Mouse (Mus musculus): Measurements from ENCODE around the gene 3110009E18Rik. TPM values are rescaled to one million over a fixed set of nuclear protein-coding genes. Genes with fewer than 3 reads are reported as not detected.
A peak's percentile ranks its signal among the peaks of the same experiment; 100 is the strongest.

The 3110009E18Rik gene
- 1 to 10 TPM; 5.7 to 7.3 TPM for total RNA-seq (2021)
- long read RNA-seq, experiment 1, partial matches to known transcripts = 0 of 2 reads
- long read RNA-seq, experiment 1, other reads (novel, unspliced or antisense) = 1 of 2 reads
- long read RNA-seq, experiment 2 = 0 reads

DNA sequence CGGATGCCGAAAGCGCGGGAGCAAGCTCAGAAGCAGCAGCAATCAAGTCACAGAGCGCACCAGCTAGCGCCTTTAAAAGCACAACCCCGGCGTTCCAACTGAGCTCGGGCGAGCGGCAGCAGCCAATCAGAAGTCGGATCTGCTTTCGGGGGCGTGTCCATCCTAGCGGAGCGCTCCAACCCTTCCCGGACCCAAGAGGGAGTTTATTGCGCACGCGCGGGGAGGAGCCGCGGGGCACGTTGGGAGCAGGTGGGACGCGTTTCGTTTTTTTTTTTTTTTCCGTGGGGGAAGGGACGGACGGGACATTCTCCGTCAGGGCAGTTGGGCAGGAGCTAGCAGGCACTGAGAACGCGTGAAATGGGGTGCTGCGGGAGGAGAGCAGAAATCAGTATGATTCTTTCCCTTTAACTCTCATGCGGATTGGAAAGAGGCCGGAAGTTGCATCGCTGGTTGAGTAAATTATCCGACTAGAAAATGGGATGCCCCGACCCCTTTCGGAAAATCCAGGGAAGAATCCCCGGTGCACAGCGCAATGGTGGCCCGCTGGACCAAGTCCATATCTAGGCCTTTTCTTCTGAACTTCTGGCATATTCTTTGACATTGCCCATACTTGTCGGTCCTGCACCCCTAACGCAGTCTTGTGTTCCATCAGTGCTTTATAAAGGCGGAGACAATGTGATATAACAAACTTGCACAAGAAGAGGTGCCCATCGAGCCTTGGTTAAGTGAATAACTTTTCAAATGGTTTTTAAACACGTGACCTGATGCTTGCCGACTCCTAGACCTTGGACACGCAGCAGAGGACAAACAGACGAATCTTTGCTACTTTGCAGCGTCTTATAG is at the start of gene 3110009E18Rik, which contains the start of gene Dbi:
Gene 3110009E18Rik, plus strand, starts transcription at position 219 of the 843 bp plus-strand sequence.
Gene Dbi, minus strand, starts transcription at position 110 of the 843 bp plus-strand sequence.
- peak; percentile 97 for DNase-seq

DNA sequence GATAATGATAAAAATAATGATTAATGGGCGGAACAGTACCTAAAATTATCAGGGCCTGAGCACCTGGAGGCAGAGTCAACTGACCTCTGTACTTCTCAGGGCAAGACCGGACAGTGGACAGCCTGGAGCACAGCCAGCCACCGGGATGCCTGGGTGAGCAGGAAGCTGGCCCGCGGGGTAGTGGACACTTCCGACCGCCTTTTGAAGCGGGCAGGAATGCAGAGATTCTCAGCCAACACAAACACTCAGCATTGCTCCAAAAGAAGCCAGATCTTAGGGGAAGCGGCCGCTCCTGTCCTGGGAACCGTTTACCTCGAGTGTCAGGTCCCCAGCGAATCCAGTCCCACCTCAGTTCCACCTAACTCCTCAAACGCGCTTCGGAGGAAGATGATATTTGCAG is 48.1 kb upstream of the 3110009E18Rik start:
- peak; percentile 57 for DNase-seq

DNA sequence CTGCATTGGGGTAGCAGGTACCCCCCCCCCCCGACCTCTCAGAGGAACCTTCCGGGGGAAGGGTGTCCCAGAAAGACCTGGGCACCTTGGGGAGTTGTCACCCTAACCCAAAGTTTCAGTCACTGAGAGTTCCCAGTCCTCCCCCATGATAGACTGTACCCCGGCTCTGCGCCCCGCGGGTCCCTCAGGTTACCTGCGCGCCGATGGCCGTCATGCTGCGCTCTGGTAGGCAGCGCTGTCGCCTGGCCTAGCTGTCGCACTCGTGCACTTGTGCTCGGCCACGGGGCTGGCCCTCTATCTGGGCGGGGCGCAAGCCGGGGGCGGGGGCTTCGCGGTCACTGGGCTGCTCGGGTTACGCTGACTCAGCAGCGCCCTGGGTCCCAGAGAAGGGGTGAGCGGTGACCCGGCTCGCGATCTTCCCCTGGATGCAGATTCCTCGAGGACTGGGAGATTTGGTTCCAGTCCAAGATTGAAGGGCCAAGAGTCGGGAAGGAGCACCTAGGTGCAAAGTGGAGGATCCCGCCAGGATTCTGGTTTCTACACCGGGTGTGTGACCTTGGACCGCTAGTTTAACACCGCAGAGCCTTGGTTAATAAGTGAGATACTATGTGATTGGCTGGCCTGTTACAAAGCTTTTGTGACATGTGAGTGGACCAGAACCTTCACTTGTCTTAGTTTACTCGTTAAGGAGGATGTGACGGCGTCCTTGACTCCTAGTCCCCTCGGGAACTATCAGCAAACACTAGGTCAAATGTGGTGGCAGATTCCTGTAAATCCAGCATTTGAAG is 47.3 kb upstream of the 3110009E18Rik start, which contains the start of gene Tmem37:
Gene Tmem37, minus strand, starts transcription at position 556 of the 788 bp plus-strand sequence.
- peak; percentile 69 for DNase-seq

DNA sequence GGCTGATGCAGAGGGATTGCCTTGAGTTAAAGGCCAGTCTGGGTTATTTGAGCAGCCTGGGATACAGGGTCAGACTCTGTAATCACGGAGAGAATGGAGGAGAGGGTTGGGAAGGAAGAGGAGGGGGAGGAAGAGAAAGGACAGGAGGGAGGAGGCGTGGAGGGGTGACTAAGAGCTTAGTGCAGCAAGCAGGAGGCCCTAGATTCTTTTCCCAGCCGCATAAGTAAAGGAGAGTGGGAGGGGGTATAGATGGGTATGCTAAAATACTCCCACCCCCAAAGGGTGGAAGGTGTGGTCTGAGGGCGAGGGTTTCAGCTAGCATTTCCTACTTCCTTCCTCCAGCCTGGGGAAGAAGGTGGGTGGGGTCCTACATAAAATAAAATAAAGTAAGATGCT is 46.7 kb upstream of the 3110009E18Rik start:
- DNase-seq = no peak

DNA sequence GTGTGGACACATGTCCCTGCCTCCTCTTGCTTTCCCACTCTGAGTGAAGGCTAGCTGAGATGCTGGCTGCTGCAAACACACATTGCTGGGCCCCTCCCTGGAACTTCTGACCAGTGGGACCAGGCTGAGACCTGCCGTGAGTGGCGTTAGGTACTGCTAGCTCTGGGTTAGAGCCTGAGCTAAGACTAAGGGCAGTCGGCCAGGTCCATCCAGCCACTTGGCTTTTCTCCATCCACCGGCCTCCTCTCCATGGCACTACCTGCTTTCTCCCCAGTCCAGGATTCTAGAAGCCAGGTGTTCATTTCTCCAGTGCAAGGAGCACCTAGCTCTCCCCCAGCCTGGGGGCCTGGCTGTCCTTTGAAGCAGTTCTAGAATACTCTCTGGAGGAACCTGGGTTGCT is 46.1 kb upstream of the 3110009E18Rik start:
- no peak for DNase-seq

DNA sequence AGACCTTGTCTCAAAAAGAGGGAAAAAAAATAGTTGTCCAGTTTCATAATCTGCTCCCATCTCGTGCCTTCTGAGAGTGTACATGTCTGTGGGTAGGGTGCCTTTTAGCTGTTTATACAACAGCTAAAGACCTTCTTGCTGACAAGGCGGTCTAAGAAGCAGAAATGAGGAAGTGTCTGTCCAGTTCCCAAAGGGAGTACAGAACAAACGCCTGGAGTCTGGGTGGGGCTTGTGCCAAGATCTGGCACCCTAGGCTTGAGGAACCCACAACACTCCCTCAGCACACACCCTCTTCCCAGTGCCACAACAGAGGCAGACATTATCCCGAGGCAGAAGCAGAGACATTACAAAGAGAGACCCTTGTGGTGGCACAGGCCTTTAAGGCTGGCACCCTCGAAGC is 45.5 kb upstream of the 3110009E18Rik start:
- no peak for DNase-seq

DNA sequence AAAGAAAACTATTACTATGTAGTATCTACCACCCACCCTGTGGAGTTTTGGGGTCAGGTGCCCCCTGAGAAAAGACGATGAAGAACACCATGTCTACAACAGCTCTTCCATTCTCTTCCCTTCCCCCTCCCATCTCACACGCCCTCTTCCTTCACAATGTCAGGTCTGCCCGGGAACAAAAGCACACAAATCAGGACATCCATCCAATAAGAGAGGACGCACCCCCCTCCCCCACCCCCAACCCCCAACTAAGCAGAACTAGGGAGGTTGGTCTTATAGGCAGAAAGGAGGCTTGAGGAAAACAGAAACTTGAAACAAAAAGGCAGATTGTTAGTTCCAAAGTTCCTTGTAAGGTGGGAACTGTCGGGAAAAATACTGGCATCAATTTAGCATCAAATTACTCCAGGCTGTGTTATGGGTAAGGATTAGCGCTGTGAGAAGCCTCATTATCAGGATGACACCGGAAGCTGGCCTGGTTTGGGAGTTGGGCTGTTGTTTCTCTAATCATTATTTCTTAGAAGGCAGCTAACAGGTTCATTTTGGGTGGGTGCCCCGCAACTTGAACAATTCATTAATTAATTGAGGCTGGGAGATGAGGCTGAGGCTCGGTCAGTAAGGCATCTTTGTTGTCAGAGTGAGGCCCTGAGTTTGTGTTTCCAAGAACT is 43.1 kb upstream of the 3110009E18Rik start:
- DNase-seq = no peak

DNA sequence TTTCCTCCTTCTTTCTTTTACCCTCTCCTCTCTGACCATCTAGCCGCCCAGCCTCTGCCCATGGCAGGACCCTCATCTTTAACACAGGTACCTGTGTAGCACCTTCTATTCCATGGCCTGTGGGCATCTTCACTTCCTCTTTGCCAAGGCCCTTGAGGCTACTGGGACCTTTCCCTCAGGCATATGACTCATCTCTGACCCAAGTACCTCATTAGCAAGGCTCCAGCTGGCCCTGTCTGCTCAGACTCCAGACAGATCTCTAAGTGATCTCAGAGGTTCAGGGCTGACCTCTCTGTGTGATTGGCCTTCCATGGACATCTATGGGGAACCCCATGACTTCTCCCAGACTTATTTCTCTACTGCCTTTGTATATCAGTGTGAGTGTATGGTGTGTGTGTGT is 40.4 kb upstream of the 3110009E18Rik start:
- no peak for DNase-seq

DNA sequence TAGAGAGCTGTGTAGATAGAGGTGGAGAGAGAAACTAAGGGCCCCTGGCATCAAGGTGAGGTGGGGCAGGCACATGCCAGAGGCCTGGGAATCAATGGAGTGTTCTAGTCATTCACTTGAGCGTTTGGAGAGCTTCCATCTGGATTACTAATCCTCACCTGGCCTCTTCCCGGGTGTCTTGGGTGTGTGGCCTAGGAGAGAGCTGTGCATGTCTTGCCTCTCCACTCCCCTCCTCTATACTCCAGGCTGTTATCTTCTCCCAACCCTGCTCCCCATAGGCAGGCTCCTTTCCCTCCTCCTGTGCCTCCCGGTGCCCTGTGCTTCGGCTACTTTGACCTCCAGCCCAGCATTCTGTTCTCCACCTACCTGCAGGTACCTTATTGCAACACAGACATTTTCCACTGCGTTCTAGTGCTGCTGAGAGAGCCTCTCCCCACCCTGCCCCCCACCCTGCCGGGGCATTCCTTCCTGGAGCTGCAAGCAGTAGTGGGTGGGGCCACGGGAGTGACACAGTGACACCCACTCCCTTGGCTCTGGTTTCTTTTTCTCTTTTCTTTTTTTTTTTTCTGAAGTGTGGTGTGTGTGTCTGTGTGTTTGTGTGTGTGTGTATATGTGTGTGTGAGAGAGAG is 37.9 kb upstream of the 3110009E18Rik start:
- DNase-seq = no peak

DNA sequence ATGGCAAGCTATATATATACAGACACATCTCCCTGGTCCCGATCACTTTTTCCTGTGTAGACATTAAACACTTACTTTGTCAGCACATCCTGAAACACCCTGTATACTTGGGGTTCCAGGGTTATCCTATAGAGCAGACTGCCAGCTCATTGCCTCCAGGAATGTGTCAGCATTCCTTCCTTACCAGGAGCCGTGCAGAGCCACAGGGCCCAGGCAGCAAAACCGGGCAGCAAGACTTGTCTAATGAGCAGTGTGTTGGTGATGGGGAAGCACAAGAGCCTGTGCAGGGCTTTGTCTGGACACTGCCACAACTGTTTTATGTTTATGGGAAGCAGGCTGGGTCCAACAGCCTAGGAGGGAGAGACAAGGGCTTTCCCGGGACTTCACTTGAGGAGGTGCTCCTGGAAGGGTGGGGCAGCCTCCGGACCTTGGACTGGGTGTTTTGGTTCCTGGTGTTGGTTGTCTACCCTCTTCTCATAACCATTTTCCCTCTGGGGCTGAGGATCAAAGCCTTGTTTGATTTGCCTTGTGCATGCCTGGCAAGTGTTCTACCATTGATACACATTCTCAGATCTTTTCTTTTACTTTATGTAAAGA is 37.0 kb upstream of the 3110009E18Rik start:
- DNase-seq = no peak

DNA sequence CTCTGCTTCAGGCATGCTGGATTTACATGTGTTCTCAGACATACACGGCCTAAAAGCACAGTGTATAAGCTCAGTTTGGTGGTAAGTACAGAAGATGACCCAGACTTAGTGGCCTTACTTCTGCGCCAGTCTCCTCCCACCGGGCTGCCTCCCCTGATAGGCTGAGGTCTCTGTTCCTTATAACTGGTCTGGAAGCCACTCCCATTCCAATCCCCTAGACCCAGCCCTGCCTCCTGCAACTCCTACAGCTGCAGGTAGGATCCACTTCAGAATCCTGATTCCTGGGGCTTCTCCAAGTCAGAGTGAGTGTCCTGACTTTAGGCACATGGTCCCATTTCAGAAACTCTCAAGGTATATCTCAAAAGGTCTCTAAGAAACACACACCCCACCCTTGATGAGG is 35.3 kb upstream of the 3110009E18Rik start:
- no peak for DNase-seq

DNA sequence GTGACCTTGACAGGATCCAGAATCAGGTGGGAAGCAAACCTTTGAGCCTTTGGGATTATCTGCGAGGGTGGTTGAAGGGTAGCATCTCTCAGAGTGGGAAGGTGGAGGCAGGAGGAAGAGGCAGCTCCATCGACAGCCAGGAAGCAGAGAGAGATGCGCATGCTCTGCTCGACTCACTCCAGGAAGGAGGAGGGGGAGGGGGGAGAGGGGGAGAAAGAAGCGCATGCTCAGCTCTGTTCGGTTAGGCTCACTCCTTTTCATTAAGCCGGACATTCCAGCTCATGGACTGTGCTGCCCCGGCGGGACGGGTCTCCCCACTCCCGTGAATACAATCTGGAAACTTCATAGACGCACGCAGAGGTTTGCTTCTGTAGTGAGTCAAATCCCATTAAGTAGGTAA is 34.3 kb upstream of the 3110009E18Rik start:
- DNase-seq = no peak

DNA sequence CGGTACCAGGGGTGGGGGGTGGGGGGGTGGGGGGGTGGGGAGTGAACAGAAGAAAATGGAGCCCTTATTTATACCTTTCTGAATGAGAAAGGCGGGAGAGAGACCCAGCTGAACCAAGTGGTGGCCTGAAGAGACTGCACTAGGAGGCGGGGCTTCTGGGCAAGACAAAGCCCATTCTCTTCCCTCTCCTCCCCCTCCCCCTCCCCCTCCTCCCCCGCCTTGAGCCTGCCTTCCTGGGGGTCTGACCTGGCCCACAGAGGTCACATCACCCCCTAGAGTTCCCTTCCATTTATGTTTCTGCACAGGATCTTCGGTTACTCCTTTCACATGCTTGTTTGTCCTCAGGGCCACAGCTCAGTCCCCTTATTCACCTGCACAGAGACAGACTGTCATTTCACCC is 31.8 kb upstream of the 3110009E18Rik start:
- no peak for DNase-seq

DNA sequence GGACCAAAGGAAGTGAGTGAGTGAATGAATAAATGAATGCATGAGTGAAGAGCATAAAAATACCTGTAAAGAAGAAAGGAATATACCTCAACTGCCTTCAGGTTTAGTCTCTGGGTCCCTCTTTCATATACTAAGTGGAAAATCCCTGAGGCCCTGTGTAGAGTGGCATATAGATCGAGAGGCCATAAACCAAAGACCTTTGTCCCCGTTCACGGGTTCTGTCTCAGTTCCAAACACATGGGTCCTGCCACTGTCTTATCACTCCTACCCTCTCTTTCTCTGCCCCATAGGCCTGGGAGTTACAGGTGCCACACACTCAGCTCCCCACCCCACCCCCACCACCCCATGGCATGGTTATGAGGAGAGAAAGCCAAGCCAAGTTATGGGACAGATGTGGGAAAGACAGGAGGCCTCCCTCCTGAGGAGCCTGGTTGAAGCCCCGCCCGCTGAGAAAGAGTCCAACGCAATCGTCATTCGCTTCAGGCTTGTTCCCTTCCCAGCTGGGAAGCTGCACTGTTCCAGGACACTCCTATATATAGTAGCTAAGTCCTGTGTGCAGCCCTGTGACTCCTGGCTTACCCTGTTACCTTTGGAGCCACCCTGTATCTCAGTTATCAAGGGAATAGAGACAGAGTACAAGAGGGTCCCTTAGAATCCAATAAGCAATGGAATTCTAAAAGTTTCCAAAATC is 30.0 kb upstream of the 3110009E18Rik start:
- no peak for DNase-seq

DNA sequence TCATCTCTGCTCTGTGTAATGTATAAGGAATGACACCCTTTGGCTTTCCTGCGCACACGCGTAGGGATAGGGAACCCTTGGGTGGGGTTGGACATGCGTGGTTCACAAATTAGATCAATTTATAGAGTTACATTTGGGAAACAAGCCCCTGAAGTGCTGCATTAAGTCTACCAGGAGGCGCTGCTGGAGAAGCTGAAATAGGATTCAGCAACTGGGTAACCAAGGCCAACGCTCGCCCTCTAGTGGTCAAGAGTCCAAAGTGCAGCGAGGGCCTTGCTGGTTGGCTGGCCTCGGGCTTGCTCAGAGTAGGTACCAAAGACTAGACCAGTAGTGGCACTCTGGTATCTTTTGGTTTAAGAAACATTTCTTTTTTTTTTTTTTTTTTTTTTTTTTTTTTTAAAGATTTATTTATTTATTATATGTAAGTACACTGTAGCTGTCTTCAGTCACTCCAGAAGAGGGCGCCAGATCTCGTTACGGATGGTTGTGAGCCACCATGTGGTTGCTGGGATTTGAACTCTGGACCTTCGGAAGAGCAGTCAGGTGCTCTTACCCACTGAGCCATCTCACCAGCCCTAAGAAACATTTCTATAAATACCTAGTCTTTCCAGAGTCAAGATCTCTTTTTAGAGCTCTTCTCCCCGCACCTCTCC is 27.4 kb upstream of the 3110009E18Rik start:
- peak; percentile 90 for DNase-seq

DNA sequence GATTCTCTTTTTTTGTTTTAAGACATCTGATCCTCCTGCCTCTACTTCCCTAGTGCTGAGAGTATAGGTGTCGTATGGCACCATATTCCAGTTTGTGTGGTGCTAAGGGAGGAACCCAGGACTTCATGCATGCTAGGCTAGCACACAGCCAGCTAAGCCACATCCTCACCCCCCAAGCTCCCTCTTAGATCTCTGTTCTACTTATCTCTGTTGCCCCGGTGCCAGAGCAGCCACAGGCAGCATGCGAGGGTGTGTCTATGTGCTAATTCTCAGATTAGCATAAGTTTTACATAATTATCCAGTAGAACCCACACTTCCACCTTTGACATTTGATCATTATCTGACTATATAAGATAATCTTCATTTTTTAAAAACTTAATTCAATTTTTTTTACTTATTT is 26.1 kb upstream of the 3110009E18Rik start:
- DNase-seq = no peak

DNA sequence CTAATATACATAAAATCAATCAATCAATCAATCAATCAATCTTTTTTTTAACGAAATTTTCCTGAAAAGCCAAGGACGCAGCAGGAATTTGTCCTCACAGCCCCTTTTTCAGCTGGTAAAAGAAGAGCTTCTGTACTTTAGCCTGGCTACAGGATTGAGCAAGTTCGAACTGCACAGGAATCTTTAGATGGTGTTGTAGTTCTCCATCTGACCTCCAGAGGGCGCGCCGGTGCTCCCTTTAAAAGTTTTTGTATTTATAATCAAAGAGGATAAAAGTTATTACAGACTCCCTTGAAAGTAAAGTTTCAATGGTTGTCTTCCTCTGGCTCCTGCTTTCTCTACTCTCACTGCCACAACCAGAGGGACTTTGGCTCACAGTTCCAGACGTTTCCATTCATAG is 22.7 kb upstream of the 3110009E18Rik start:
- DNase-seq = peak; percentile 71

DNA sequence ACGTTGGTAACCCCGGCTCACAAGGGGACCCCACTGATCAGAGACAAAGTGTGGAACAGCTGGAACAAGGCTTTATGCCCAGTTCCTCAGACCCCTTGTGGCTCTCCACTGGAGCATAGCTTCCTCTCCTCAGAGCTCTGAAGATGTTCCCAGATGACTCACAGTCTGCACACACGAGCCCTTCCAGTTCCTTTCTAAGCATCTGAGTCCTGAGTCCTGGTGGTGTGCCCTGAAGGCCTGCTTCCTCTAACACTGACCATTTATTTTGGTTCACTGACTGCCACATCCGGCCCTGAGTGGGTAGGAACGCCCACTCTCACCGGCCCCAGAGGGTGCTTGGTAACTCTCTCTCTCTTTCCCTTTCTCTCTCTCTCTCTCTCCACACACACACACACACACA is 21.5 kb upstream of the 3110009E18Rik start:
- no peak for DNase-seq

DNA sequence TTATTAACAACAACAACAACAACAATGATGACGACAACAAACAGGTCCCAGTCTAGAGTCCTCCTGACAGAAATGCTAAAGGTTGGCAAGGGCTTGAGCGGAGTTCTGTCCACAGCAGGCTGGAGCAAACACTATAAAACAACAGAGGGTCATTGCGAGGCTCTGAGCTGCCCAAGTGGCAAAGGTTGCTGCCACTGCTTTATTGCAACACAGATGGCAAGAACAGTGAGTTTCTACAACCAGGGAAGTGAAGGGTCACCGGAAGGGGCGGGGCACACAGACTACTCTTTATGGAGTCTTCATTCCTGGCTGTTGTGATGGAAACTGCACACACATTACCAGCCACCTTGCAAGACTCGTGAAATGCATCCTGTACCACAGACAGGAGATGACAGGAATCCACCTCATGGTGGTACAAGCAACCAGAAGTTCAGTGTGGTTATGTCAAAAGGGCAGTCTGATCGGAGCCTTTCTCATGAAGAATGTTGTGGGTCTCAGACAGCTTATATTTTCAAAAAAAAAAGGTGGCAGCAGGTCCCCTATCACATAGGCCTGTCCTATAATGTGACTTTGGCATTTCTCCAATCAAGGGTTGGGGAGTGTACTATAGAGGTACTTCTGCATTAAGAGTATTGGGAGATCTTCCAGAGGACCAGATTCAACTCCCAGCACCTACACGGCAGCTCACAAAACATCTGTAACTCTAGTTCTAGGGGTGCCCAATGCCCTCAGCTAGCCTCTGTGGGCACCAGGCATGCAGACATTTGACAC is 20.3 kb upstream of the 3110009E18Rik start:
- DNase-seq = no peak

DNA sequence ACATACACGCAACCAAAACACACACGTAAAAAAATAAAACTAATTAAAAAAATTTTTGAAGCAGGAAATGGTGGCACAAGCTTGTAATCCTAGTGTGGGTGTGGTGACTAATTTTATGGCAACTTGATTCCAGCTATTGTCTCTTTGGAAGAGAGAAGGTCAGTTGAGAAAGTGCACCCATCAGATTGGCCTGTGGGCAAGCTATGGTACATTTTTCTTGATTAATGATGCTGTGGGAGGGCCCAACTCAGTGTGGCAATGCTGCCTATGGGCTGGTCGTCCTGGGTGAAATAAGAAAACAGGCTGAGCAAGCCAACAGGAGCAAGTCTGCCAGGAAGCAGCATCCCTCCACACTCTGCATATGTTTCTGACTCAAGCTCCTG is 19.8 kb upstream of the 3110009E18Rik start:
- no peak for DNase-seq

Data from gastrocnemius, postnatal 10 days (tissue).